Mouse (Mus musculus) testis, adult 2 months (tissue): ENCODE results near the gene Xrcc3.

ENCODE experiments used
- CTCF ChIP-seq: fragments of 200-500 bp; IDR thresholded peaks from 2 replicates; pipeline ENCODE4 v1.5.1; 2012; ENCODE audit warnings: low read depth, mild to moderate bottlenecking, inconsistent platforms, low read length, moderate library complexity; ENCODE audit not compliant: control insufficient read depth, insufficient read depth, insufficient replicate concordance
- POLR2A ChIP-seq: fragments of 200-500 bp; IDR thresholded peaks from 2 replicates; pipeline ENCODE4 v1.6.1; 2012; ENCODE audit warnings: low read depth, mild to moderate bottlenecking, inconsistent platforms, low read length, moderate library complexity; ENCODE audit not compliant: control insufficient read depth

DNA sequence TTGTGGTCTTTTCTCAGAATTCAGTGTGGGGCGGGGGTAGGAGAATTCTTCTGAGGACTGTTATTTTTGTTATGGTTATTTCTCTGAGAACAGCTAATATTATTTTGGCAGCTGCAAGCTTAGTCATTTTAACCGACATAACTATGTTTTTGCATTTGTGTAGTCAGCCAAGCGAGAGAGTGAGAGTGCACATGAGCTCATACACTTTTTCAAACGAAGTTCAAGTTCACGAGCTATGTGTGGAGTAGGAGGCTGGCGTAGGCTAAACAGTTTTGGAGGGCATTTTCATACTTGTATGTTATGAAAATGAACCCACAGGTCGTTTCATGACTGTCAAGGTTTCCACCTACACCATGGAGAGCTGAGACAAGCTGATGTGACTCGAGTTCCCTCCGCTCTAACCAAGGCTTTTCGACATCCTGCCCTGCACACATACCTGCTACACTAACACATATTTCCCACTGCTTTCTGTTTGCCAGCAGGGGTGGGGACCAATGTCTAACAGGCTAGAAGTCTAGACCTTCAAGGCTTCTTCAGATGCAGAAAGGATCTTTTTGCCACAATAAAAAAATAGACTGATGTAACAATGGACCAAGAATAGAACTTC is 45.2 kb downstream of the Xrcc3 start:
- TF ChIP-seq CTCF: no peak
- TF ChIP-seq POLR2A: no peak
